Mouse (Mus musculus) ovary, adult 10 weeks (tissue): ENCODE measurements around the gene Ankrd55. TPM values are rescaled to one million over a fixed set of nuclear protein-coding genes. Genes with fewer than 3 reads are reported as not detected.

Experiments
- polyA plus RNA-seq: library from polyadenylated mRNA; stranded (reverse); fragments of 350-450 nt; fragmentation: Illumina TruSeq; extraction: RNeasy Lipid Tissue Mini Kit (QIAGEN cat#74804); gene quantifications from one replicate; pipeline ENCODE4 v1.2.3, GENCODE M21; 2014

The Ankrd55 gene
- polyA plus RNA-seq = 0.48 TPM

DNA sequence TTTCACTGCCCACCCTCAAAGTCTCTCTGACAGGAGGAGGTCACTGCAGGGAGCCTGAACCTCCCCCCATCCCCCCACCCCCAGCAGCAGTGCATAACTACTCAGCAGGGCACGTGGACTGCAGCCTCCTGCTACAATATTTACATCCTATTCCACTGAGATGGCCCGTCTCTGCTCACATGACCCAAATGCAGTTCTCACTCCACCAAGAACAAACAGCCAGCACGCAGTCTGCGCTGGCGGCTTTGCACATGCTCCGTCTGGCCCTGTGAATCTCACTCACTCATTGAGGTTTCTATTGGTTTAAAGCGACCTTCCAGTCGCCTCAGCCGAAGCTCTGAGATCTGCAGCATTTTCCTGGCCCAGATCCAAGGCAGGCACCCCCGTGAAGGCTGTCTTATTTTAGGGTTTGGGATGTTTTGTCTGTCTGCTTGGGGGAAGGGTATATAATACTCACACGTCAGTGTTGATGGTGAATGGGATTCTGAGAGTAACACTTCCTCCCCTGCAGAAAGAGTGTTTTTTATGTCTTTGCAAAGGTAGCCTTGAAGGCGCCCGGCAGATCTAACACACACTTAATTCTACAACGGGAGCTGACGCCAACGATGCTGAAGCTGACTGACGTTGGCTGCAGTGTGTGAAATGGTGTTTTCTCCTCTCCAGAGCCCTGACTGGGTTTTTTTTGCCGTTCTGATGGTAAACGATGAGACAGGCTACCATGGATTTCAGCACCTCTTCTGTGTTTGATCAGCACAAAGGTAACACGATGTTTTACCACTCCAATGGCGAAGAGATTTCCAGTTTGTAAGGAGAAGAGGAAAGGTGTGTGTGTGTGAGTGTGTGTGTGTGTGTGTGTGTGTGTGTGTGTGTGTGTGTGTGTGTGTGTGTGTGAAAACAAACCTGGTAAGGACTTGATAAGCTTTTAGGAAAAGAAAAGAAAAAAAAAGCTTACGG, at the start of gene Ankrd55:
TSS of gene Ankrd55 (plus strand) at position 227 of the 954 bp plus-strand sequence.

Other genes starting within 250 kb of the Ankrd55 start
- gene Il6st, start 175.6 kb downstream of the Ankrd55 start, polyA plus RNA-seq = 183 TPM